Mouse (Mus musculus): Measurements from ENCODE around the gene Ranbp3. TPM values are rescaled to one million over a fixed set of nuclear protein-coding genes. Genes with fewer than 3 reads are reported as not detected.
A peak's percentile ranks its signal among the peaks of the same experiment; 100 is the strongest.

The Ranbp3 gene
- polyA plus RNA-seq, 1 experiment from 2014 or later = 34.5 TPM

DNA sequence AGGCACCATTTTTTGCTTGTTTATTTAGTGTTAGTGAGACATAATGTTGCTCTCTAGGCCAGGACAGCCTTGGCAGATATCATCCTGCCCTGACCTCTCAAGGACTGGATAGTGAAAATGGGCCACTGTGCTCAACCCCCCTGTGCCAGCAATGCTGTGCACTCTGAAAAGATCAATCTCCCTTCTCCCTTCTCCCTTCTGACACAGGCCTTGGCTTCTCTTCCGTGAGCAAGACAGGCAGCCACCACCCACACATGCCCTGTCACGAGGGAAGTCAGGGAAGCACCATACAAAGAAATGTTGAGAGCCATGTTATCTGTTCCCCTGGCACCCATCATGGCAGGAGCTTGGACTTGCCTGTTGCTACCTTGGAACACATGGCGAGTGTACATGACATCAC, 17.8 kb upstream of the Ranbp3 start:
- H3K27ac ChIP-seq (replicated peaks) = no peak overlapping the region
- TF ChIP-seq EP300 (optimal IDR thresholded peaks at IDR 0.05) (no peak), CTCF (IDR thresholded peaks at IDR 0.05; ENCODE audit: low read depth) (no peak)
- H3K4me3 ChIP-seq (ENCODE audit: low read depth, low read length) = no peak overlapping the region
- no peak for ATAC-seq (ENCODE audit: low FRiP score, low TSS enrichment)
- no peak overlapping the region for H3K4me2 ChIP-seq (replicated peaks; ENCODE audit: low read depth)
- no peaks in the 10 kb centered on the region for H3K4me1 ChIP-seq (replicated peaks; ENCODE audit: control insufficient read depth, insufficient read depth)
- H3K9ac ChIP-seq (ENCODE audit: low read length) = no peak overlapping the region
- 62% methylated on average over 3 of the region's 3 CpGs for WGBS
- H3K36me3 ChIP-seq (ENCODE audit: control insufficient read depth, insufficient read depth, low read length) = no peaks in the 10 kb centered on the region
- no peaks in the 10 kb centered on the region for H3K9me3 ChIP-seq (ENCODE audit: control insufficient read depth, low read length)
- H3K27me3 ChIP-seq (ENCODE audit: control insufficient read depth, insufficient read depth, low read length) = no peaks in the 10 kb centered on the region
- DNase-seq (ENCODE audit: low spot score) = no peak

- Histone ChIP-seq H3K9me3 (ENCODE audit: control insufficient read depth, low read length) (no peaks in the 10 kb centered on the region), H3K4me1 (replicated peaks; ENCODE audit: control insufficient read depth, insufficient read depth) (no peaks in the 10 kb centered on the region), H3K4me3 (ENCODE audit: low read depth, low read length) (no peak overlapping the region), H3K27ac (replicated peaks) (no peak overlapping the region), H3K27me3 (ENCODE audit: control insufficient read depth, insufficient read depth, low read length) (no peaks in the 10 kb centered on the region), H3K36me3 (ENCODE audit: control insufficient read depth, insufficient read depth, low read length) (no peaks in the 10 kb centered on the region), H3K4me2 (replicated peaks; ENCODE audit: low read depth) (no peak overlapping the region), H3K9ac (ENCODE audit: low read length) (no peak overlapping the region)
- ATAC-seq (ENCODE audit: low FRiP score, low TSS enrichment) = no peak
- WGBS = 79% methylated on average over 6 of the region's 6 CpGs
- DNase-seq (ENCODE audit: low spot score) = no peak
- TF ChIP-seq EP300 (optimal IDR thresholded peaks at IDR 0.05) (no peak), CTCF (IDR thresholded peaks at IDR 0.05; ENCODE audit: low read depth) (no peak)
Measured at GRCm38 (mm10) chr17:56656171-56656570, 16.9 kb upstream of the Ranbp3 start.

- no peaks in the 10 kb centered on the region for H3K36me3 ChIP-seq (ENCODE audit: control insufficient read depth, insufficient read depth, low read length)
- H3K27me3 ChIP-seq (ENCODE audit: control insufficient read depth, insufficient read depth, low read length) = no peaks in the 10 kb centered on the region
- ATAC-seq (ENCODE audit: low FRiP score, low TSS enrichment) (no peak), DNase-seq (ENCODE audit: low spot score) (no peak)
- no peak overlapping the region for H3K4me3 ChIP-seq (ENCODE audit: low read depth, low read length)
- no peak for TF ChIP-seq CTCF (IDR thresholded peaks at IDR 0.05; ENCODE audit: low read depth)
- no peak for TF ChIP-seq EP300 (optimal IDR thresholded peaks at IDR 0.05)
- H3K4me1 ChIP-seq (replicated peaks; ENCODE audit: control insufficient read depth, insufficient read depth) = peaks cover 7% of the 10 kb centered on the region; the same call in 1 of the 2 replicates
- H3K4me2 ChIP-seq (replicated peaks; ENCODE audit: low read depth) = no peak overlapping the region
- WGBS = 61% methylated on average over 3 of the region's 3 CpGs
- H3K27ac ChIP-seq (replicated peaks) = no peak overlapping the region
- no peaks in the 10 kb centered on the region for H3K9me3 ChIP-seq (ENCODE audit: control insufficient read depth, low read length)
- no peak overlapping the region for H3K9ac ChIP-seq (ENCODE audit: low read length)
Measured at GRCm38 (mm10) chr17:56663659-56664058, 9.4 kb upstream of the Ranbp3 start.

DNA sequence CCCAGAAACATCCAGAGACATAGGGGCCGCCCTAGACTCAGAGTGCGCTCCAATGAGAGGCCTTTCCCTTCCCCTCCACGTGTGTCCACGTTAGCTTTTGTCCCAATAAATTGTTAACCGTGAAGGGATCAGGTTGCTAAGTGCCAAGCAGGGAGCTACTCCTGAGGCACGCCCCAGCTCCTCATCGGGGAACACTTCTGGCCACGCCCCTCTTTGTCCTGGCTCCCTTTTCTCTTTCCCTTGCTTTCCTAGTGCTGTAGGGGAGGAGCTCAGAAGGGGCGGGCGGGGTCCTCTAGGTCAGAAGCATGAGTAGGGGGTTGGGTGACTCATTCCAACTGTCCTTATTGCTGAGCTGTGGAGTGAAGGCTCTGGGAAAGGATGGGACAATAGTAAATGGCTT, 8.8 kb upstream of the Ranbp3 start:
- ATAC-seq (ENCODE audit: low FRiP score, low TSS enrichment) = peak; percentile 48
- 10% methylated on average over 10 of the region's 10 CpGs for WGBS

GRCm38 (mm10) chr17:56666384-56666783, 6.7 kb upstream of the Ranbp3 start:
- no peak overlapping the region for H3K9ac ChIP-seq (ENCODE audit: low read length)
- H3K9me3 ChIP-seq (ENCODE audit: control insufficient read depth, low read length) = no peaks in the 10 kb centered on the region
- no peak overlapping the region for H3K4me2 ChIP-seq (replicated peaks; ENCODE audit: low read depth)
- H3K27ac ChIP-seq (replicated peaks) = no peak overlapping the region
- no peak overlapping the region for H3K4me3 ChIP-seq (ENCODE audit: low read depth, low read length)
- 94% methylated on average over 4 of the region's 4 CpGs for WGBS
- TF ChIP-seq EP300 (optimal IDR thresholded peaks at IDR 0.05) = no peak
- no peak for TF ChIP-seq CTCF (IDR thresholded peaks at IDR 0.05; ENCODE audit: low read depth)
- DNase-seq (ENCODE audit: low spot score) = no peak
- no peak for ATAC-seq (ENCODE audit: low FRiP score, low TSS enrichment)
- peaks cover 7% of the 10 kb centered on the region; the same call in 1 of the 2 replicates for H3K4me1 ChIP-seq (replicated peaks; ENCODE audit: control insufficient read depth, insufficient read depth)
- H3K36me3 ChIP-seq (ENCODE audit: control insufficient read depth, insufficient read depth, low read length) = no peaks in the 10 kb centered on the region
- no peaks in the 10 kb centered on the region for H3K27me3 ChIP-seq (ENCODE audit: control insufficient read depth, insufficient read depth, low read length)

More for the DNA sequence above, 8.8 kb upstream of the Ranbp3 start:
- no peak overlapping the region for H3K9ac ChIP-seq (ENCODE audit: low read length)
- peak overlapping the region; percentile 25 for H3K4me2 ChIP-seq (replicated peaks; ENCODE audit: low read depth)
- DNase-seq (ENCODE audit: low spot score) = peak; percentile 54
- TF ChIP-seq EP300 (optimal IDR thresholded peaks at IDR 0.05) = no peak
- no peak for TF ChIP-seq CTCF (IDR thresholded peaks at IDR 0.05; ENCODE audit: low read depth)
- no peaks in the 10 kb centered on the region for H3K9me3 ChIP-seq (ENCODE audit: control insufficient read depth, low read length)
- H3K4me1 ChIP-seq (replicated peaks; ENCODE audit: control insufficient read depth, insufficient read depth) = peaks cover 7% of the 10 kb centered on the region; the same call in 1 of the 2 replicates
- H3K4me3 ChIP-seq (ENCODE audit: low read depth, low read length) = no peak overlapping the region
- H3K27ac ChIP-seq (replicated peaks) = no peak overlapping the region
- no peaks in the 10 kb centered on the region for H3K36me3 ChIP-seq (ENCODE audit: control insufficient read depth, insufficient read depth, low read length)
- no peaks in the 10 kb centered on the region for H3K27me3 ChIP-seq (ENCODE audit: control insufficient read depth, insufficient read depth, low read length)

DNA sequence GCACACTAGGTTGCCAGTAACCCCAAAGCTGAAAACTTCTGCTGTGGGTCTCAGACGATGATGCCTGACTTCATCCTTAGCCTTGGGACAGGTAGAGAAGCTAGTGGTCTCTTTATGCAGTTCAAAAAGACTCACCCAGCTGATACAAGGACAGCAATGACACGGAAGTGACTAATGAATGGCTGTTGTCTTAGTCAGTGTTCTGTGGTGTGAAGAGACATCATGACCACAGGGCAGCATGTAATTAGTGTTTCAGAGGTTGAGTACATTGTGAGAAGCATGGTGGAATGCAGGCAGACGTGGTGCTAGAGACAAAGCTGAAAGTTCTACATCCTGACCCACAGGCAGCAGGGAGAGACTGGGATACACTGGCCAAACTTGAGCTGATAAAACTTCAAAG, 5.5 kb upstream of the Ranbp3 start:
- ATAC-seq (ENCODE audit: low FRiP score, low TSS enrichment) (no peak), DNase-seq (ENCODE audit: low spot score) (no peak)
- H3K36me3 ChIP-seq (ENCODE audit: control insufficient read depth, insufficient read depth, low read length) = no peaks in the 10 kb centered on the region
- no peaks in the 10 kb centered on the region for H3K9me3 ChIP-seq (ENCODE audit: control insufficient read depth, low read length)
- H3K4me2 ChIP-seq (replicated peaks; ENCODE audit: low read depth) = no peak overlapping the region
- 72% methylated on average over 3 of the region's 3 CpGs for WGBS
- TF ChIP-seq EP300 (optimal IDR thresholded peaks at IDR 0.05) (no peak), CTCF (IDR thresholded peaks at IDR 0.05; ENCODE audit: low read depth) (no peak)
- no peaks in the 10 kb centered on the region for H3K27me3 ChIP-seq (ENCODE audit: control insufficient read depth, insufficient read depth, low read length)
- peaks cover 7% of the 10 kb centered on the region; the same call in 1 of the 2 replicates for H3K4me1 ChIP-seq (replicated peaks; ENCODE audit: control insufficient read depth, insufficient read depth)
- no peak overlapping the region for H3K4me3 ChIP-seq (ENCODE audit: low read depth, low read length)
- no peak overlapping the region for H3K27ac ChIP-seq (replicated peaks)
- no peak overlapping the region for H3K9ac ChIP-seq (ENCODE audit: low read length)

Data from stomach, postnatal 0 days (tissue).